Mouse (Mus musculus) B cell, adult 67 days (primary cell): ENCODE measurements around the gene Smarcd3. TPM values are rescaled to one million over a fixed set of nuclear protein-coding genes. Genes with fewer than 3 reads are reported as not detected.

Source experiments
- total RNA-seq, 2 experiments: library from RNA; stranded (reverse); gene quantifications; 4 replicates each; pipeline ENCODE4 v1.2.4; 2023

Smarcd3 gene
- under 1 TPM in 1 of 2 experiments, not detected in 1; 0.70 TPM for total RNA-seq

DNA sequence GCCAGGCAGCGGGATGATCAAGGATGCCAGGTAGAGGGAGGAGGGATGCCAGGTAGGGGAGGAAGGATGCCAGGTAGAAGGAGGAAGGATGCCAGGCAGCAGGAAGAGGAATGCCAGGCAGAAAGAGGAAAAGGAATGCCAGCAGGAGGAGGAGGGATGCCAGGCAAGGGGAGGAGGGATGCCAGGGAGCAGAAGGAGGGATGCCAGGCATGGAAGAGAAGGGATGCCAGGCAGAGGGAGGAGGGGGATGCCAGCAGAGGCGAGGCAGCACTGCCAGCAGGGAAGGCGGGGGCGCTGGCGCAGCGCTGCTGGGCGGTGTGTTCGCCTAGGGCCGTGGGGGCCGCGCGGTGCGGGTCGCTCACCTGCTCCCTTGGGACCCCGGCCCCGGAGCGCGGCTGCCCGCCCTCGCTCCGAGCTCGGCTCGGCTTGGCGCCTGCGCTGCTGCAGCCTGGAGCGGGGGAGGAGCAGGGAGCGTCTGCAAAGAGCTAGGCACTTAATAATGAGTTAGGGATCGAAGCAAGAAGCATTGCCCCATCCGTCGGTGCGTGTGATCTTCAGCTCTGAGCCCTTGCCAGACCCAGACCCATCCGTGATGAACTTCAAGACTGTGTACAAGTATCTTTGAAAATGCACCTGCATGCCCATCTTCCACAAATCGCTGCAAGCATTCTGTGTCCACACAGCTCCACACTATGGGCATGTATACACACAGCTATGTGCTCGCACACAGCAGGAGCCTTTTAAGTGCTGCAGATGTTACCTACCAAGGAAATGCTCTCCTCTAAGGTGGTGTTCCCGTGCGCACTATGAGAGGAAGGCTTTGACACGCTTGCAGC is at the start of gene Smarcd3:
TSS of gene Smarcd3 (minus strand) at position 426 of the 836 bp plus-strand sequence.

DNA sequence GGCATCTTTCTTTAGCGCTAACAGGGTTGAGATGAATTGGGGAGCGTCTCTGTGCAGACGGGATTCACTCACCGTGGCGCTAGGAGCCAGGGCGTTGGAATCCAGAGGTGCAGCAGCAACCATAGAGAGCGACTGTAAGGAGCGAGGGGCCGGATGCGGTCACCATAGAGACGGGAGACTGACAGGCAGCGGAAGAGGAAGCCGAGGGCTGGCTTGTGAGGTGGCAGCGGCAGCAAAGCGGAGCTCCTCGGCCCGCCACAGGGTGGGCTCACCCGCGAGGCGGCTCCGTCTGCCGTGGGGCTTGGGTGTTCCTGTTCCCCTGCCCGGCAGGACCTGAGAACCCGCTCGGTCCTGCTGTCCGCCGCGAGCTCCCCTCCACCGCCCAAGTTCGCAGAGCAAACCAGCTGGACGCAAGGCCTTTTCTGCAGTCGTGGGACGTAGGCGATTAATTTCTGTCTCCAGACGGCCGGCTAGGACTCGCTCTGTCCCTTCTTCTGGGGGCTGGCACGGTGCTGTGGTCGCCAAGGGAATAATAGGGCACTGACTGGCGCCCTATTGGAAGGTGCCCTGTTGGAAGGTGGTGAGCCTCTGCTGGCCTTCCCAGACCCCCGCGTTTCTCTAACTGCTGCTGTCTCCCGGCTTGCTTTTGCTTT is 37.5 kb downstream of the Smarcd3 start, which contains the start of gene Chpf2:
TSS of gene Chpf2 (plus strand) at position 195 of the 653 bp plus-strand sequence.

GRCm38 (mm10) chr5:24577183-24577929 is 46.9 kb downstream of the Smarcd3 start, which contains the start of gene Abcf2:
TSS of gene Abcf2 (minus strand) at chr5:24577467.

GRCm38 (mm10) chr5:24556709-24557108 is 67.5 kb downstream of the Smarcd3 start, which contains the start of gene 4931409K22Rik:
TSS of gene 4931409K22Rik (minus strand) at chr5:24556809.

Other genes starting within 250 kb of the Smarcd3 start
- gene Atg9b, start 232.3 kb downstream of the Smarcd3 start, total RNA-seq: not detected
- gene Abcb8, start 230.7 kb downstream of the Smarcd3 start, total RNA-seq: 10 to 100 TPM; 23.0 to 33.8 TPM
- gene Asic3, start 211.0 kb downstream of the Smarcd3 start, total RNA-seq: under 1 TPM; 0.59 to 0.84 TPM
- gene Cdk5, start 200.9 kb downstream of the Smarcd3 start, total RNA-seq: 10 to 100 TPM; 33.0 to 36.2 TPM
- 10 to 100 TPM; 70.9 to 75.1 TPM for gene Slc4a2, start 200.6 kb downstream of the Smarcd3 start, total RNA-seq
- 100 to 1,000 TPM in 1 of 2 experiments, 10 to 100 TPM in 1; 93.3 to 105 TPM for gene Fastk, start 179.1 kb downstream of the Smarcd3 start, total RNA-seq
- gene Tmub1, start 176.6 kb downstream of the Smarcd3 start, total RNA-seq: 10 to 100 TPM; 23.3 to 34.4 TPM
- 10 to 100 TPM; 49.4 to 52.4 TPM for gene Agap3, start 172.2 kb downstream of the Smarcd3 start, total RNA-seq
- gene Gbx1, start 97.2 kb downstream of the Smarcd3 start, total RNA-seq: not detected
- gene Asb10, start 83.4 kb downstream of the Smarcd3 start, total RNA-seq: not detected
- gene 4931409K22Rik, start 67.6 kb downstream of the Smarcd3 start, total RNA-seq: not detected
- gene Abcf2, start 46.9 kb downstream of the Smarcd3 start, total RNA-seq: 10 to 100 TPM; 41.9 to 44.9 TPM
- gene Chpf2, start 37.7 kb downstream of the Smarcd3 start, total RNA-seq: 10 to 100 TPM; 38.5 to 41.1 TPM
- gene Nub1, start 61.1 kb upstream of the Smarcd3 start, total RNA-seq: 10 to 100 TPM; 80.1 to 87.4 TPM
- gene Wdr86, start 106.3 kb upstream of the Smarcd3 start, total RNA-seq: not detected
- not detected for gene Crygn, start 133.6 kb upstream of the Smarcd3 start, total RNA-seq
- gene Rheb, start 218.2 kb upstream of the Smarcd3 start, total RNA-seq: 10 to 100 TPM; 55.1 to 59.0 TPM